Mouse (Mus musculus) heart, embryonic 14.5 days (tissue): ENCODE data around the gene Cfap126. TPM values are rescaled to one million over a fixed set of nuclear protein-coding genes. Genes with fewer than 3 reads are reported as not detected.

ENCODE experiments used
- ATAC-seq: fragments of 200-750 bp; cut with Nextera tagmentation; 2 replicates; pipeline ENCODE4 v1.8.0; 2017; ENCODE audit warnings: low read depth, moderate TSS enrichment; ENCODE audit not compliant: insufficient number of reproducible peaks, insufficient read depth, low FRiP score
- H3K27ac ChIP-seq, 2 experiments: fragments of 200-500 bp in 1 of 2; fragments of 300-500 bp in 1 of 2; sonication (generic) in 1 of 2; replicated peaks in 1 of 2; 2 replicates each; pipeline ENCODE4 v1.5.1; 2012 to 2014; ENCODE audit warnings: low read depth in 2 of 2, low read length in 2 of 2, control low read depth in 1 of 2, mild to moderate bottlenecking in 1 of 2, mixed read lengths in 1 of 2; ENCODE audit not compliant: control insufficient read depth in 1 of 2, insufficient read depth in 1 of 2
- H3K27me3 ChIP-seq: fragments of 300-500 bp; sonication (generic); 2 replicates; pipeline ENCODE4 v1.6.1; 2014; ENCODE audit warnings: mild to moderate bottlenecking, low read length, control low read depth; ENCODE audit not compliant: control insufficient read depth, insufficient read depth
- H3K36me3 ChIP-seq: fragments of 300-500 bp; sonication (generic); 2 replicates; pipeline ENCODE4 v1.6.1; 2014; ENCODE audit warnings: mild to moderate bottlenecking, control low read depth, low read length, mixed read lengths; ENCODE audit not compliant: control insufficient read depth, insufficient read depth
- H3K4me1 ChIP-seq, 2 experiments: fragments of 200-500 bp in 1 of 2; fragments of 300-500 bp in 1 of 2; sonication (generic) in 1 of 2; 2 replicates each; pipeline ENCODE4 v1.6.1; 2012 to 2014; ENCODE audit warnings: low read length in 2 of 2, control low read depth in 1 of 2, mixed read lengths in 1 of 2; ENCODE audit not compliant: control insufficient read depth in 2 of 2, insufficient read depth in 2 of 2
- H3K4me2 ChIP-seq: fragments of 300-500 bp; sonication (generic); 2 replicates; pipeline ENCODE4 v1.6.1; 2014; ENCODE audit warnings: mild to moderate bottlenecking, low read length
- H3K4me3 ChIP-seq, 2 experiments: fragments of 200-500 bp in 1 of 2; fragments of 300-500 bp in 1 of 2; sonication (generic) in 1 of 2; 2 replicates each; pipeline ENCODE4 v1.5.1; 2012 to 2014; ENCODE audit warnings: low read length in 2 of 2, mild to moderate bottlenecking in 2 of 2, control low read depth in 1 of 2, low read depth in 1 of 2, moderate library complexity in 1 of 2; ENCODE audit not compliant: control insufficient read depth in 1 of 2, insufficient read depth in 1 of 2
- H3K9ac ChIP-seq: fragments of 300-500 bp; sonication (generic); 2 replicates; pipeline ENCODE4 v1.6.1; 2014; ENCODE audit warnings: mild to moderate bottlenecking, low read length
- H3K9me3 ChIP-seq: fragments of 300-500 bp; sonication (generic); 2 replicates; pipeline ENCODE4 v1.6.1; 2016; ENCODE audit warnings: low read length, control low read depth; ENCODE audit not compliant: control insufficient read depth
- WGBS: fragments of 180-500 bp; shearing (Covaris S2); extraction: QIAGEN DNeasy Blood & Tissue Kit; methylation state at CpG from one replicate; pipeline ENCODE4 v1.1.7; 2014; 5-methylcytosine and 5-hydroxymethylcytosine counted together
- microRNA-seq: library from miRNA; unstranded; fragments of <30 nt; microRNA quantifications from one replicate; pipeline ENCODE4, GENCODE M21; 2016
- polyA plus RNA-seq: library from polyadenylated mRNA; unstranded; fragments of >200 nt; fragmentation: Nextera tagmentation; extraction: Ambion mirVana; gene quantifications from 2 replicates; pipeline ENCODE4 v1.2.1, GENCODE M21; 2014

Cfap126 gene
- polyA plus RNA-seq, 1 experiment from 2014 or later, result 3.0 TPM

DNA sequence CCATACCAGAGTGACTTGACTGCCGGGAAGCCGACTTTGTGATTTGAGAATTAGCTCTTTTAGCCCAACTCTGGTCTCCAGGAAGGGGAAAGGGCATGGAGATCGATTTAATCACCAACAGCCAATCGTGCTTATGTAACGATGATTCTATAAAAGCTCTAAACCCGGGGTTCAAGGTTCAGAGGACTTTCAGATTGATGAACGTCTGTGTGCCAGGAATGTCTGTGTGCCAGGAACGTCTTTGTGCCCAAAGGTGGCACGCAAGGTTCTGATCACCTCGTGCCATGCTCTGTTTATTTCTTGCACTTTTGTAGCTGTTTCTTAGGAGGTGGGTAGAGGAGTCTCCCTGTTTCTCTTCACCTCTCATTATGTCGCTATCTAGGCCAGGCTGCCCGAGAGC, 55.2 kb downstream of the Cfap126 start:
- Histone ChIP-seq H3K36me3 (peaks cover 6% of the 10 kb centered on the region; the same call in 1 of the 2 replicates), H3K9me3 (no peaks in the 10 kb centered on the region), H3K4me3 (no peak overlapping the region), H3K4me2 (no peak overlapping the region), H3K27me3 (no peaks in the 10 kb centered on the region), H3K4me1 (peaks cover 7 to 13% of the 10 kb centered on the region in 2 experiments), H3K27ac (no peak overlapping the region), H3K9ac (no peak overlapping the region)
- WGBS, result 82% methylated on average over 12 of the region's 12 CpGs
- no peak for ATAC-seq

DNA sequence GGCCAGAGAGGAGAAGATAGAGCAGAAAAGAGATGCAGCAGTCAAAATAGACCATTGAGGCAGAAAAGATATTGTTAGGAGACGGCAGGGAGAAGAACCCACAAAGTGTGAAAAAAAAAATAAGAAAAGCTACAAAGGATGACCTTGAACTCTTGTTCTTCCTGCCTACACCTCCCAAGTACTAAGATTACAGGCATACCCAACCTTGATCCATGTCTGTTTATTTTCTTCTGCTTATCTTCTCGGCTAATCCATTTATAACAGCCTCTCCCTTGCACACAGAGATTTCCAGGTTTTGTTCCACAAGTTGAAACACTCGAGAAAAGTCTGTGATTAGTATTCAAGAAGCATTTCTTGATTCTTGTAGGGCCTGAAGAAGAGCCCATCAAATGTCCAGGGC, 56.2 kb downstream of the Cfap126 start:
- no peak for ATAC-seq
- Histone ChIP-seq H3K36me3 (peaks cover 9% of the 10 kb centered on the region; the same call in 1 of the 2 replicates), H3K27ac (no peak overlapping the region), H3K9ac (no peak overlapping the region), H3K4me3 (no peak overlapping the region), H3K27me3 (no peaks in the 10 kb centered on the region), H3K4me2 (no peak overlapping the region), H3K9me3 (no peaks in the 10 kb centered on the region), H3K4me1 (peaks cover 7 to 13% of the 10 kb centered on the region in 2 experiments)
- 44% methylated on average over 3 of the region's 3 CpGs for WGBS

- Histone ChIP-seq H3K9ac (peak overlapping the region; percentile 13; the same call in 1 of the 2 replicates), H3K27me3 (no peaks in the 10 kb centered on the region), H3K36me3 (peaks cover 9% of the 10 kb centered on the region; the same call in 1 of the 2 replicates), H3K9me3 (no peaks in the 10 kb centered on the region), H3K4me3 (no peak overlapping the region), H3K4me1 (peaks cover 7 to 13% of the 10 kb centered on the region in 2 experiments), H3K27ac (peak overlapping the region; percentile 53 to 89), H3K4me2 (peak overlapping the region; percentile 23)
- peak; percentile 39; the same call in 1 of the 2 replicates for ATAC-seq
- 25% methylated on average over 3 of the region's 3 CpGs for WGBS
Observed at GRCm38 (mm10) chr1:171171138-171171537, 57.4 kb downstream of the Cfap126 start.

- Histone ChIP-seq H3K4me2 (no peak overlapping the region), H3K9ac (no peak overlapping the region), H3K27ac (no peak overlapping the region), H3K36me3 (peaks cover 9% of the 10 kb centered on the region; the same call in 1 of the 2 replicates), H3K4me1 (peaks cover 7 to 13% of the 10 kb centered on the region in 2 experiments), H3K4me3 (no peak overlapping the region), H3K9me3 (no peaks in the 10 kb centered on the region), H3K27me3 (no peaks in the 10 kb centered on the region)
- 90% methylated on average over 8 of the region's 8 CpGs for WGBS
- ATAC-seq, result no peak
Observed at GRCm38 (mm10) chr1:171172779-171173178, 59.1 kb downstream of the Cfap126 start.

Small RNAs within 50 kb of the gene (microRNA-seq; reads per million reads assigned to microRNA genes)
- gene Gm27552 (not detected), gene Gm27844 (not detected), gene Mir6546 (7.5 reads per million, percentile 19 among the genes with 10 or more reads in this experiment)

Other genes with a start within 250 kb of the Cfap126 start
- 14.4 and 16.0 TPM in 2 replicates for gene Atf6, start 246.1 kb upstream of the Cfap126 start, polyA plus RNA-seq
- gene Gm26620, start 228.9 kb upstream of the Cfap126 start, polyA plus RNA-seq, result not detected in 2 replicates
- gene Dusp12, start 228.4 kb upstream of the Cfap126 start, polyA plus RNA-seq, result 23.0 and 27.5 TPM in 2 replicates
- gene Fcrlb, start 201.0 kb upstream of the Cfap126 start, polyA plus RNA-seq, result 0.15 TPM in 1 of 2 replicates, not detected in the other
- 0.15 TPM in 2 replicates for gene Fcrla, start 186.3 kb upstream of the Cfap126 start, polyA plus RNA-seq
- 0.82 and 1.1 TPM in 2 replicates for gene Fcgr2b, start 137.4 kb upstream of the Cfap126 start, polyA plus RNA-seq
- gene Fcgr4, start 95.0 kb upstream of the Cfap126 start, polyA plus RNA-seq, result 1.0 and 1.5 TPM in 2 replicates
- gene Fcgr3, start 49.0 kb upstream of the Cfap126 start, polyA plus RNA-seq, result 9.7 and 9.8 TPM in 2 replicates
- 622 and 642 TPM in 2 replicates for gene Sdhc, start 36.7 kb downstream of the Cfap126 start, polyA plus RNA-seq
- gene Mpz, start 36.8 kb downstream of the Cfap126 start, polyA plus RNA-seq, result not detected in 2 replicates
- 58.8 TPM in 2 replicates for gene Pcp4l1, start 82.3 kb downstream of the Cfap126 start, polyA plus RNA-seq
- gene Nr1i3, start 100.1 kb downstream of the Cfap126 start, polyA plus RNA-seq, result 0.28 and 0.32 TPM in 2 replicates
- gene Tomm40l, start 108.6 kb downstream of the Cfap126 start, polyA plus RNA-seq, result 54.2 and 58.4 TPM in 2 replicates
- 5.3 TPM in 2 replicates for gene Apoa2, start 111.1 kb downstream of the Cfap126 start, polyA plus RNA-seq
- 30.1 and 37.7 TPM in 2 replicates for gene Fcer1g, start 120.4 kb downstream of the Cfap126 start, polyA plus RNA-seq
- gene Adamts4, start 136.5 kb downstream of the Cfap126 start, polyA plus RNA-seq, result 2.8 and 3.0 TPM in 2 replicates
- 541 and 561 TPM in 2 replicates for gene Ndufs2, start 137.5 kb downstream of the Cfap126 start, polyA plus RNA-seq
- gene B4galt3, start 156.4 kb downstream of the Cfap126 start, polyA plus RNA-seq, result 52.8 and 55.6 TPM in 2 replicates
- 42.9 and 44.8 TPM in 2 replicates for gene Ppox, start 167.3 kb downstream of the Cfap126 start, polyA plus RNA-seq
- gene Usp21, start 174.1 kb downstream of the Cfap126 start, polyA plus RNA-seq, result 43.2 and 45.5 TPM in 2 replicates
- gene Ufc1, start 181.1 kb downstream of the Cfap126 start, polyA plus RNA-seq, result 96.0 and 111 TPM in 2 replicates
- gene Dedd, start 215.2 kb downstream of the Cfap126 start, polyA plus RNA-seq, result 31.4 and 42.4 TPM in 2 replicates
- 28.4 and 31.8 TPM in 2 replicates for gene Nit1, start 231.7 kb downstream of the Cfap126 start, polyA plus RNA-seq
- 34.3 and 42.2 TPM in 2 replicates for gene Pfdn2, start 231.8 kb downstream of the Cfap126 start, polyA plus RNA-seq
- 0.63 and 1.0 TPM in 2 replicates for gene Klhdc9, start 246.9 kb downstream of the Cfap126 start, polyA plus RNA-seq